ENCODE assay signal across 8 mouse cellular contexts in the genomic region with DNA sequence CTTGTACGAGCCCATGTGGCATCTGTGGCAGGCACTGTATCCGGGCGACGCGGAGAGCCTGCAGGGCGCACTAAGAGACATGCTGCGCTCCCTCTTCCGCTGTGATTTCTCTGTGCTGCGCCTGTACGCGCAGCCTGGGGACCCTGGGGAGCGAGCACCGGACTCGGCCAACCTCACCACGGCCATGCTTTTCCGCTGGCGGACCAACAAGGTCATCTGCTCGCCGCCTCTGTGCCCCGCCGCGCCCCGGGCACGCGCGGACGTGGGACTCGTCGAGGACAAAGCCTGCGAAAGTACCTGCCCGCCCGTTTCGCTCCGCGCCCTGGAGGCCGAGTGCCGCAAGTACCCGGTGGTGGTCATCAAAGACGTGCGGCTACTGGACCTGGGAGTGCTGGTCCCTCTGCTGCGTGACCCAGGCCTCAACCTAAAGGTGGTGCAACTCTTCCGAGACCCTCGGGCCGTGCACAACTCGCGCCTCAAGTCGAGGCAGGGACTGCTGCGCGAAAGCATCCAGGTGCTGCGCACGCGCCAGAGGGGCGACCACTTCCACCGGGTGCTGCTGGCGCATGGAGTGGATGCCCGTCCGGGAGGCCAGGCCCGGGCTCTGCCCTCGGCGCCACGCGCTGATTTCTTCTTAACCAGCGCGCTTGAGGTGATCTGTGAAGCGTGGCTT. TPM values are rescaled to one million over a fixed set of nuclear protein-coding genes. Genes with fewer than 3 reads are reported as not detected.
DNase-seq lines count a peak whose midpoint lies in the region; ATAC-seq and TF ChIP-seq lines count a peak whose summit lies in the region.

No protein-coding gene starts in this region.

- ATAC-seq in forebrain, embryonic 13.5 days: peak; percentile 70
- ATAC-seq in hindbrain, embryonic 16.5 days: peak; percentile 75
- no peak for ATAC-seq in liver, postnatal 0 days

- peaks cover 8% of the 10 kb centered on the region; the same call in 1 of the 2 replicates for H3K27me3 ChIP-seq in forebrain, embryonic 13.5 days
- H3K27me3 ChIP-seq in hindbrain, embryonic 16.5 days (replicated peaks; ENCODE audit: control insufficient read depth, insufficient read depth, low read length): no peaks in the 10 kb centered on the region; the same call in 1 of the 2 replicates
- peaks cover 21% of the 10 kb centered on the region for H3K27me3 ChIP-seq in liver, postnatal 0 days (ENCODE audit: insufficient read depth, low read length)

- WGBS in forebrain, embryonic 13.5 days: 23% methylated on average over 60 of the region's 65 CpGs
- 31% methylated on average over 43 of the region's 65 CpGs for WGBS in hindbrain, embryonic 16.5 days
- WGBS in liver, postnatal 0 days (ENCODE audit: insufficient replicate concordance): 24% methylated on average over 61 of the region's 65 CpGs

- H3K9me3 ChIP-seq in forebrain, embryonic 13.5 days (replicated peaks): no peaks in the 10 kb centered on the region; the same call in 1 of the 2 replicates
- H3K9me3 ChIP-seq in hindbrain, embryonic 16.5 days (ENCODE audit: control insufficient read depth, low read length): no peaks in the 10 kb centered on the region
- H3K9me3 ChIP-seq in liver, postnatal 0 days (ENCODE audit: low read length): no peaks in the 10 kb centered on the region

- H3K9ac ChIP-seq in forebrain, embryonic 13.5 days: peak overlapping the region; percentile 48
- H3K9ac ChIP-seq in hindbrain, embryonic 16.5 days (ENCODE audit: low read depth, low read length): peak overlapping the region; percentile 62
- H3K9ac ChIP-seq in liver, postnatal 0 days (replicated peaks): no peak overlapping the region

- TF ChIP-seq EP300 in liver, postnatal 0 days (IDR thresholded peaks at IDR 0.05; ENCODE audit: low read depth): no peak

- no peak overlapping the region for H3K27ac ChIP-seq in forebrain, embryonic 13.5 days
- no peak overlapping the region for H3K27ac ChIP-seq in hindbrain, embryonic 16.5 days (ENCODE audit: low read depth, low read length)
- H3K27ac ChIP-seq in liver, postnatal 0 days (ENCODE audit: low read depth): no peak overlapping the region

- H3K4me2 ChIP-seq in forebrain, embryonic 13.5 days: peak overlapping the region; percentile 71
- H3K4me2 ChIP-seq in hindbrain, embryonic 16.5 days (ENCODE audit: low read length): peak overlapping the region; percentile 71
- peak overlapping the region; percentile 61 for H3K4me2 ChIP-seq in liver, postnatal 0 days (ENCODE audit: low read depth, low read length)

- peak overlapping the region; percentile 46 for H3K4me3 ChIP-seq in forebrain, embryonic 13.5 days
- peak overlapping the region; percentile 51 for H3K4me3 ChIP-seq in hindbrain, embryonic 16.5 days (ENCODE audit: low read length)
- peak overlapping the region; percentile 37 for H3K4me3 ChIP-seq in liver, postnatal 0 days (ENCODE audit: low read depth, low read length)

- H3K36me3 ChIP-seq in forebrain, embryonic 13.5 days (ENCODE audit: poor library complexity, severe bottlenecking): no peaks in the 10 kb centered on the region
- H3K36me3 ChIP-seq in hindbrain, embryonic 16.5 days (ENCODE audit: control insufficient read depth, insufficient read depth, low read length): no peaks in the 10 kb centered on the region
- no peaks in the 10 kb centered on the region for H3K36me3 ChIP-seq in liver, postnatal 0 days (replicated peaks; ENCODE audit: insufficient read depth, low read length)

- intact Hi-C loops in left cerebral cortex, postnatal 4 days (cut with DNase I): no loop called here

- no peak for TF ChIP-seq CTCF in liver, postnatal 0 days (IDR thresholded peaks at IDR 0.05; ENCODE audit: low read depth)

- DNase-seq in left cerebral cortex, postnatal 4 days: peak; percentile 1
- DNase-seq in left cerebral cortex, adult 18-20 months (ENCODE audit: low spot score in 2 of 2): no peak
- peak; percentile 14 for DNase-seq in adrenal gland, postnatal 14 days
- DNase-seq in liver, postnatal 0 days: peak; percentile 13
- peak; percentile 16 for DNase-seq in retina, embryonic 14.5 days (ENCODE audit: low spot score)
- DNase-seq in natural killer cell, adult 2 months (ENCODE audit: low spot score in 2 of 2): no peak

- H3K4me1 ChIP-seq in forebrain, embryonic 13.5 days: no peaks in the 10 kb centered on the region
- H3K4me1 ChIP-seq in hindbrain, embryonic 16.5 days (ENCODE audit: control insufficient read depth, insufficient read depth, low read depth, low read length): no peaks in the 10 kb centered on the region
- H3K4me1 ChIP-seq in liver, postnatal 0 days (ENCODE audit: insufficient read depth): no peaks in the 10 kb centered on the region

RNA-seq across cellular contexts. Expression of gene Chst7, which starts 0.9 kb away (rescaled TPM):
- 1 to 10 TPM; 4.2 to 5.2 TPM for total RNA-seq in left cerebral cortex, postnatal 4 days (2021)
- total RNA-seq in left cerebral cortex, adult 18-20 months (2021): 1 to 10 TPM; 1.8 to 2.1 TPM
- total RNA-seq in adrenal gland, postnatal 14 days (2021): 3.1 and 3.7 TPM in 2 replicates
- polyA plus RNA-seq in forebrain, embryonic 13.5 days (2015; fragmentation: Nextera tagmentation; extraction: Ambion mirVana): 2.5 and 3.4 TPM in 2 replicates
- polyA plus RNA-seq in hindbrain, embryonic 16.5 days (2015; fragmentation: Nextera tagmentation; extraction: Ambion mirVana): 9.6 and 11.3 TPM in 2 replicates
- polyA plus RNA-seq in liver, postnatal 0 days (2015; fragmentation: Nextera tagmentation; extraction: Ambion mirVana): 1.1 and 1.2 TPM in 2 replicates

Comparison
In these comparisons a context has a peak if more than half of its experiments do, and no peak if none do; other contexts are left out.
1. DNase-seq: peak in left cerebral cortex, postnatal 4 days (single experiment), adrenal gland, postnatal 14 days (single experiment), liver, postnatal 0 days (single experiment) and retina, embryonic 14.5 days (single experiment); none in left cerebral cortex, adult 18-20 months (0 of 2) and natural killer cell, adult 2 months (0 of 2).
2. Peak in every context shown above with its lines, with median percentiles within 50 percentile points of each other: H3K4me2 ChIP-seq and H3K4me3 ChIP-seq.